Mouse (Mus musculus) megakaryocyte, embryonic 14.5 days (primary cell): Measurements from ENCODE around the gene Dip2b.

Source experiments
- FLI1 ChIP-seq: IDR thresholded peaks from 2 replicates; pipeline ENCODE4 v1.6.1; 2012; ENCODE audit warnings: low read length, inconsistent platforms, mixed read lengths
- GATA1 ChIP-seq: IDR thresholded peaks from 3 replicates; pipeline ENCODE4 v1.6.1; 2012; ENCODE audit warnings: mixed read lengths, low read length, inconsistent platforms, borderline replicate concordance

DNA sequence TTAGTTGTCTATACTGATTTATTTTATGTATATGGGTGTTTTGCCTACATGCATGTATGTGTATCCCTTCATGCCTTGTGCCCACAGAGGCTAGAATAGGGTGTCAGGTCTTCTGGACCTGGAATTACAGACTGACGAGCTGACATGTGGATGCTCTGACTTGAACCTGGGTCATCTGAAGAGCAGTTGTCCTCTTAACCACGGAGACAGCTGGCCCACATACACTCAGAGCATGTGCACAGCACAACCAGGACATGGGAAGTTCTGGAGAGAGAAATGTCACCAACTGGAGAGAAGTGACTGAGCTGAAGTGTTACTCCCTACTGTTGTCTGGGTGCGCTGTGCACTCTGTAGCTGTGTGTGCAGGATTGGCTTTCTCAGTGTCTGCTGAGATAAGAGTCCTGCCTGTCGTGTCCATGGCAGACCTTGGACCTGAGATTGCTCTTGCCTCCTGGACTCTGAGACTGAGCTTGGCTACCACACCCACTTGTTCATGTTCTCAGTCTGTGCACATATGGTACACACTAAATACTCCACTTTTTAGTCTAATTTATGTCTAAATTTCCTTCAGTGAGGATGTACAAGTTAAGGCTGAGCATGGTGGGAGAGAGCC, 117.7 kb downstream of the Dip2b start:
- no peak for TF ChIP-seq GATA1
- TF ChIP-seq FLI1 = no peak
